Mouse (Mus musculus): ENCODE results near the gene 1700029P11Rik.

DNA sequence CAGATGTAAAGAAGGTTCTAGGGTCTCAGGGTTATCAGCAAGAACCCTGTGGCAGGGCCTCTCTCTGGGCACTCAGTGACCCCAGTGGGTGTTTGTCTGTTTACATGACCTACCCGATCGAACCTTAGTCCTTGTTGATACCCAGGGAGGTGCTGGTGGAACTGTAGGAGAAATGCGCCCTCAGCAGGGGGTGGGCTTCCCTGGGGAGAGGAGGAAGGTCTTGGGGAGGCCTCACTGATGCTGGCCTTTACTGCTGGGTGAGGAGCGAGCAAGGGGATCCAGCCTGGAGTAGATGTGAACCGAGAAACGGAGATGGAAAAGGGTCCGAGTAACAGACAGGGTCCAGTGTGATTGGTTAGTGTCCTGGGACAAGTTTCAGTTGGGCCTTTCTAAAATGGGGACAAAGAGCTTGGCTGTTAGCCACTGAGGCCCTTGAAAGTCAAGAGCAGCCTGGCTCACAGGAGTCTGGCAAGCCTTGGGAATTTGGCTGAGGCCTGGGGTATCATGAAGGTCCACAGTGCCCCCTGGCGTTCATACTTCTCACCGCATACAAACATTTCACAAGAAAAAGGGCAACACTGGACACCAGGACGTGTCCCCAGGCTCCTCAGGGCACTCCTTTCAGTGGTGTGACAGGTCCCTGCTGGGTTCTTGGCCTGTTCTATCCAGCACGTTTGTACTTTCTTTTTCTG lies 9.2 kb downstream of the 1700029P11Rik start:
- TF ChIP-seq GATA1 (IDR thresholded peaks at IDR 0.05; ENCODE audit: borderline replicate concordance, low read length) (no peak), FLI1 (IDR thresholded peaks at IDR 0.05; ENCODE audit: low read length) (no peak)
